Mouse (Mus musculus): Measurements from ENCODE around the gene Pigc. TPM values are rescaled to one million over a fixed set of nuclear protein-coding genes. Genes with fewer than 3 reads are reported as not detected.

Gene Pigc
- polyA plus RNA-seq (2014; fragmentation: Illumina TruSeq; extraction: RNeasy Lipid Tissue Mini Kit (QIAGEN cat#74804); ENCODE audit: insufficient read depth, low read depth, low replicate concordance): 19.1 TPM

DNA sequence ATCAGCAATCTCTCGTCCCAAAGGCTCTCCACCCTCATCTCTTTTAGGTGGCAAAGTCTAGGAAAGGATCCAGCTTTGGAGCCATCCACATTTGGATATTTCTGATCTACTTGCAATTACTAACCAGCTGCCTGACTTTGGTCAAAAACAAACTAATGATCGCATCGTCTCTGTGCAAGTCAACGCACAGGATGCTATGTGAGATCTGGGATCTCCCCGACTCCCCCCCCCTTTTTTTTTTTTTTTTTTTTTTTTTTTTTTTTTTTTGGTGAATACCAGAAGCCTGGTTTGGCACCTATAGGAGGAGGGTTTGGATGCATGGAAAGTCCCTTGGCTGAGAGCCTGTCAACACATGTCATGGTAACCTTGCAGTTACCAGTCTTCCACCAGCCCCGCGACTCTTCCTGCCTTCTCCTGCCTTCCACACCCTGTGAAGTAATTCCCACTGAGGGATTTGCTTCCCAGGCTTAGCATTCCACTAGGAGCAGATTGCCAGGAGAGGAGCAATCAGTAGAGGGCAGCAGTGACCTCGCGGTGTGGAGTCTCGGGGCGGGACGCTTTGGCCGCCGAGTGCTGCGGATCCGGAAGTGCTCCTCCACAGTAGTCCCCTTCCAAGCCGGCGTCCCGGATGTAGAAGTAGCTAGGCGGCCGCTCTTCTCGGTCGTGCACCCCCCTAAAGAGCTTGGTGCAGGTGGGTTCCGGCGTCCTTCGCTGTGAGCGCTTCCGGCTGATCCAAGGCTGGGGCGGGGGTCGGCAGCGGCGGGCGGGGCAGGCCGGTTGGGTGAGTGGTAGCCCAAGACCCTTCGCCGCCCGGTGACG is at the start of gene Pigc:
Pigc (plus strand) TSS at position 598 of the 819 bp plus-strand sequence.

DNA sequence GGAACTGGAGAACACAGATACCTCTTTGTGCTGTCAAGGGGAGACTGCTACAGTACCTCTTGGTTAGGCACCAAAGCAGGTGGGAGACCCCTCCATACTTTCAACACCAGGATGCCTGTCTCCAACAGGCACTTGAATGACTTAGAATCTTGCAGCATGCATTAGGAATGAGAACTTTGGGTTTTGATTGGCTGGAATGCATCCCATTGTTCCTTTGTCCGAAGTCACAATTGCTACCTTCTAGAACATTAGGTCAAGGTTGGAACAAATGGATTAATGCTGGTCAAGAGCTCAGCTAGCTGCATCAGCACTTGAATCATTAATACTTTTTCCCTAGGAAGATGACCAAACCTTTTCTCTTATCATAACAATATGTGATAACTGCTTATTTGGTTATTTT is 10.6 kb downstream of the Pigc start, which contains the start of gene 4930558K02Rik:
4930558K02Rik (minus strand) TSS at position 101 of the 400 bp plus-strand sequence.

Other genes starting within 250 kb of the Pigc start
- gene Fasl, start 180.7 kb upstream of the Pigc start, polyA plus RNA-seq (2014; fragmentation: Illumina TruSeq; extraction: RNeasy Lipid Tissue Mini Kit (QIAGEN cat#74804); ENCODE audit: insufficient read depth, low read depth, low replicate concordance): 1.4 TPM
- 9.1 TPM for gene Suco, start 92.5 kb upstream of the Pigc start, polyA plus RNA-seq (2014; fragmentation: Illumina TruSeq; extraction: RNeasy Lipid Tissue Mini Kit (QIAGEN cat#74804); ENCODE audit: insufficient read depth, low read depth, low replicate concordance)
- not detected for gene 4930558K02Rik, start 10.4 kb downstream of the Pigc start, polyA plus RNA-seq (2014; fragmentation: Illumina TruSeq; extraction: RNeasy Lipid Tissue Mini Kit (QIAGEN cat#74804); ENCODE audit: insufficient read depth, low read depth, low replicate concordance)